Mouse (Mus musculus) left cerebral cortex, postnatal 14 days (tissue): ENCODE measurements around the gene Acss2. TPM values are rescaled to one million over a fixed set of nuclear protein-coding genes. Genes with fewer than 3 reads are reported as not detected.

Source experiments
- DNase-seq, 2 experiments: peaks; one replicate each; pipeline ENCODE4 v3.0.0; 2021 to 2022; ENCODE audit warnings: low spot score in 2 of 2, mixed read lengths in 1 of 2
- intact Hi-C: fragments of 180-260 bp; cut with DNase I; formaldehyde crosslinking; loops from one replicate; pipeline ENCODE4 v1.15.1; 2025
- long read RNA-seq, 2 experiments: library from polyadenylated mRNA; stranded (forward); transcript quantifications; one replicate each; pipeline ENCODE4 v2.0.0; 2021
- total RNA-seq, 2 experiments: library from RNA; stranded (reverse); gene quantifications; 2 replicates each; pipeline ENCODE4 v1.2.3; 2021

Gene Acss2
- 10 to 100 TPM; 46.6 to 52.7 TPM for total RNA-seq
- long read RNA-seq, experiment 1, transcript Acss2-203 (19 exons, 2,145 nt): minor isoform, 7 of 80 reads
- long read RNA-seq, experiment 1, transcript Acss2-201 (18 exons, 2,931 nt): major isoform, 56 of 80 reads
- long read RNA-seq, experiment 1, partial matches to known transcripts: 5 of 80 reads
- long read RNA-seq, experiment 1, other reads (novel, unspliced or antisense): 10 of 80 reads
- long read RNA-seq, experiment 2, transcript Acss2-201 (18 exons, 2,931 nt): major isoform, 42 of 79 reads
- long read RNA-seq, experiment 2, transcript Acss2-203 (19 exons, 2,145 nt): minor isoform, 10 of 79 reads
- long read RNA-seq, experiment 2, partial matches to known transcripts: 9 of 79 reads
- long read RNA-seq, experiment 2, other reads (novel, unspliced or antisense): 18 of 79 reads

- intact Hi-C loops: loop anchor here (2.0 to 5.0 kb wide), 4 partner anchors 67 to 250 kb away; no protein-coding TSS in a partner anchor
- peak; percentile 96 to 99 for DNase-seq
Observed at GRCm38 (mm10) chr2:155517455-155518423, at the start of gene Acss2, which contains the start of gene Ggt7. TSS of gene Acss2 (plus strand) at chr2:155517948. TSS of gene Ggt7 (minus strand) at chr2:155518237.

DNA sequence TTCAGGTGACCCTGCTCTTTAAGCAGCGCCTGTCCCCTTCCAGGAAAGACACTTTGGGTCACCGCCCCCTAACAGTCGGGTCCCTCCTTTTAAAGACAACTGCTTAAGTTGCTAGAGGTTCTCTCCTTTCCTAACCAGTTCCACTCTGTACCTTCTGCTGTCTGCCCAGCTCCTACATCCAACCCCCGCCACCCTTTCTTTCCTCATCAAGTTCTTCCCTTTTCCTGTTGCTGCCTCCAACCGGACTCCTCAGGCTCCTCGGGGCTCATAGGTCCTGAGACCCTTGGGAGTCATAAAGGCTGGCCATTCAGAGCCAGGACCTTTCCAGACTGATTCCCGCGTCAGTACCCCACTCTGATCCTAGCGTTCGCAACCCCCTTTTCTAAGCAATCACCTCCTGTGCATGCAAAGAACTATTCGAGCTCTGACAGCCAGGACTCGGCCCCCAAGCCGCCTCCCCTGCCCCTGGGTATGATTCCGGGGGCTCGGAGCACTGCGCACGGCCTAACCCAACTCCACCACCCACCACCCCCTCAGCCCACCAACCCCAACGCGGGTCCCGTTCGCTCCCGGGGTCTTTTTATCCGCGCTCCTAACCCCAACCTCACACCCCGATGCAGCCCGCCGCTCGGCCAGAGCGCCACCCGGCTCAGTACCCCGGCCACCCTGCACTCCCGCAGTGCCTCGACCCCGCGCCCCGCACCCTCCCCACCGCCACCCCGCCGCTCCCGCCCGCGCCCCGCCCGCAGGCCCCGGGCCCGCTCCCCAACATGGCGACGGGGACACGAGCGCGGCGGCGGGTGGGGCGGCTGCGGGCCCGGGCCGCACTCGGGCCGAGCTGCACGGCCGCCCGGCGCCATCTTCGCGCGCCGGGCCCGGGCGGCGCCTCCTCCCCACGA is 44.8 kb upstream of the Acss2 start:
- intact Hi-C loops: no loop called here
- peak; percentile 20 to 37 for DNase-seq

GRCm38 (mm10) chr2:155473570-155474088 is 44.1 kb upstream of the Acss2 start, which contains the start of gene Ncoa6:
TSS of gene Ncoa6 (minus strand) at chr2:155473894.
- DNase-seq: peak; percentile 49 to 68
- intact Hi-C loops: no loop called here

DNA sequence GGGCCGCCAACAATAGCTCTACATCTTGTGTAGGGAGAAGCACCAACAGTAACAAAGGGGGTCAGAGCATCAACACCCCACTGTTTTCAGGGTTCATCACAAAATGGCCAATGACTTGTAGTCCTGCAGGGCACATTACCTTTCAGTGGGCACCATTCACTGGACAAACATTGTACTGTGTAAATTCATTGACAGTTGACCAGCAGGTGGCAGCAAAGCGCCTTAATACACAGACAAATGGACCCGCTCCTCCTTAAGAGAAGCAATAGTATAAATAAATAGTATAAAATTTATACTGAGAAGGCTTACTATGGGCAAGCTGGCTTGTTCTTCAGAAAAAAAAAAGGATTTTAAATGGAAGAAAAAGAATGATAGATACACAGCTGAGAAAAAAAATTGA is 35.7 kb upstream of the Acss2 start:
- intact Hi-C loops: no loop called here
- DNase-seq: peak; percentile 41 to 52

DNA sequence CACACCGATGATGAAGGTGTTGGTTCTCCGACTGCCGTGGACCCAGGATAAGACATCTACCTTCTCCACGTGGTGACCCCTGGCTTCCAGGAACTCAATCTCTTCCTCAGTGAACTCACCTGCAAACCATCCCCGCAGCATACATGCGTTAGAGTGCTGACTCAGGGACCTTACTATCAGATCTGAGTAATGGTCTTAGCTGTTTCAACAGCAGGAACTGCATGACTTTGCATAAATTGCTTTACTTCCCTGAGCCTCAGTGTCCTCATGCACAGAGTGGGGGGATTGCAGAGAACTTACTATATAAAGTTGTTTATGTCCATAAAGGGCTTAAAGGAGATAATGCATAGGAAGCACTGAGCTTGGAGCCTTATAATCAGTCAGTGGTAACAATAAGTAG is 26.8 kb upstream of the Acss2 start:
- intact Hi-C loops: no loop called here

GRCm38 (mm10) chr2:155502596-155502995 is 15.2 kb upstream of the Acss2 start:
- intact Hi-C loops: no loop called here
- DNase-seq: no peak

More for the DNA sequence above, 26.8 kb upstream of the Acss2 start:
- no peak for DNase-seq

DNA sequence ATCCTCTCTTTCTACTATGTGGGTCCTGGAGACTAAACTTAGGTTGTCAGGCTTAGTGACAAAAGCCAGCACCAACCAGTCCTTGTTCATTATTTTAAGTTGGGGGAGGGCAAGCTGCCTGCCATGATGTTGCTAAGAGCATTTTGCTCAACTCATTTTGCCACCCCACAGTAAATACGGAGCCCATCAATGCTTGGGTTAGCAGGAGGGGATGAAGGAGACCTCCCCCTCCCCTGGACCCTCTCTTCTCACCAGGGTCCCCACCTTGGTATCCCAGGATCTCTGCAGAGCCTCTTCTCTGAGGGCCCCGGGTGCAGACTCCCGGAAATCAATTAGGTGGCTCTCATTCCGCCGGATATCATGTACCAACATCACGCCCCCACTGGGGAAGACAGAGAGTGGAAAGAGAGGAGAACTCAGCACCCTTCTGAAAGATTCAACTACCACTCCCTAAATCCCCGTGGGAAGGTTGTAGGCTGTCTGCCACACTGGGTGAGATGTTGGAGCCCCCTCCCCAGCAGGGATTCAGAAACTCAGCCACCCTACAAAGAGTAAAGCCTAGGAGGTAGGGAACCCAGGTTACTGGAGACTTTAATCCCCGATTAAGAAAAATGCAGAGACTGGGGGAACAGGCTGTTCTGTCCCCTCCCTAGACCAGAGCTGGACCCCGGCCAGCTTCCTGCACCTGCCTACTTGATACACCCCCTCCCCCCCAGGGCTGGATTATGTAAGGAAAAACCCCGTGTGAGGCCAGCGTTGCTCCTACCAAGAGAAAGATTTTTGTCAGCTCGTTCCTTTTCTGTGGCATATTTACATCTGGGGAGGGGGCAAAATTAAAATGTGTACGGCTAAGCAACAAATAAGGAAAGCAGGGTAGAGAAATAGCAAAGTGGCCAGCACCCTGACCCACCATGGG is 13.1 kb upstream of the Acss2 start:
- DNase-seq: peak in 1 of 2 experiments; percentile 60
- intact Hi-C loops: no loop called here

DNA sequence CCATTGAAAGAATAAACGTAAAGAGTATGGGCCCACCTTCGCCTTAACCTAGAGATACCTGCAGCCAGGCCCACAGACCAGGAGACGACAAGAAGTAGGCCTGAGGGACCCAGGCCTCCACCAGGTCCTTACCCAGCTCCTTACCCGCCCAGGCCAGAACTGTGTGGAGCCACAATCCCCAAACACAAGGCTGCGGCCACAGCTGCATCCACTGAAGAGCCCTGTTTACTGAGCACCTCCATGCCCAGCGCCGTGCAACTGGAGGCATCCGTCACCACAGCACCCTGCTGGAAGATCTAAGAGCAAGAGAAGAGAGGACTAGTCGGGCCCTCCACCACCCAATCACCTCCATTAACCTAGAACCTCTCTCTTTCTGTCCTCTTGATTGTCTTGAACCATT is 11.9 kb upstream of the Acss2 start:
- intact Hi-C loops: no loop called here
- no peak for DNase-seq

- intact Hi-C loops: no loop called here
- DNase-seq: peak in 1 of 2 experiments; percentile 52
Observed at GRCm38 (mm10) chr2:155507721-155508470, 9.9 kb upstream of the Acss2 start.

- no peak for DNase-seq
- intact Hi-C loops: no loop called here
Observed at GRCm38 (mm10) chr2:155512479-155512878, 5.3 kb upstream of the Acss2 start.

GRCm38 (mm10) chr2:155513543-155513942 is 4.2 kb upstream of the Acss2 start:
- intact Hi-C loops: no loop called here

GRCm38 (mm10) chr2:155514666-155515065 is 3.1 kb upstream of the Acss2 start:
- intact Hi-C loops: loop anchor here (5.0 kb wide), 1 partner anchor 253 kb away; no protein-coding TSS in a partner anchor

More at GRCm38 (mm10) chr2:155513543-155513942, 4.2 kb upstream of the Acss2 start:
- DNase-seq: peak; percentile 50 to 51

DNA sequence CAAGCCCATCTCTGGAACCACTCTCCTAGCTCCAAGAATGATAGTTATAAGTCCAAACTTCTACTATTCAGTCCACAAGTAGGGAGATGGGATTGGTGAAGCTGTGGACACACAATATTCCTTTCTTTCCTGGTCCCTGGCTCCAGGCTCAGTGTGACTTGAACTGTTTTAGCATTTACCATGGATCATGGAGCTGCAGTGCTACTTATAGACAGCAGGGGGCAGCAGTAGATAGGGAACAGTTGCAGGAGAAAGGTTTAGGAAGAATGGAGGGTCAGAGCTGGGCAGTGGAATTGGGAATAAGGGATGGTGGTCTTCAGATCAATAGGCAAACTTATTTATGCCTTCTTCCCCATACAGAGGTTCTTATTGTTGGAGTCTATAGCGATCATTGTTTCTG is 1.8 kb upstream of the Acss2 start:
- DNase-seq: peak; percentile 74 to 76
- intact Hi-C loops: loop anchor here (2.0 to 5.0 kb wide), 4 partner anchors 69 to 251 kb away; no protein-coding TSS in a partner anchor

More at GRCm38 (mm10) chr2:155514666-155515065, 3.1 kb upstream of the Acss2 start:
- peak; percentile 88 to 90 for DNase-seq

DNA sequence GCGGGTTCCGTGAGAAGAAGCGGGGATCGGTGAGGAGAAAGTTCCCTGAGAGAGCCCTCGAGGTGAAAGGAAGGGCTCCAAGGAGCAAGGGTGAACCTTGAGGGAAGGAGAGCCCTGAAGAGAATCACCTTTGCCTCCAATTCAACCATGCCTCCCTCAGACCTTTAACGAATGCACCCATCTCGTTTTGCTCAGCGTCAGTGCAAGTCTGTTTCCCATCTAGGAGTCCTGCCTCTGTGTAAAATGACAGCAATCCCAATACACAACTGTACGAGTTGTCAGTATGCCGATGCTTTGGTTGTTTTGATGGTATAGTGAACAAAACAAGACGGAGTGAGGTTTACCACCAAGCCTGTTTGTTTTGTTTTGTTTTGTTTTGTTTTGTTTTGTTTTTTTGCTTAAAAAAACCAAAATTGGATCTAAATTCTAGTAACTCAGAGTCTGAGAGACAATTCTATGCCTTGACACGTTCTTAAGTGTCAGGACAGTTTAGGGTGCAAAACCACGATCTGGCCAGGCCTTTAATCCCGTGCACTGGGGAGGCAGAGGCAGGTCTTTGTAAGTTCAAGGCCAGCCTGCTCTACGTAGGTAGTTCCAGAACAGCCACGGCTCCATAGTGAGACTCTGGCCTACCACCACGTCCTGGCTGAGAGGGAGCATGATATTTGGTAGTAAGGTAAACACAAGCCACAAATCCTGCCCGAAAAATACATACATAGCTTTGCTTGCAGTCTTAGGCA is 953 bp downstream of the Acss2 start:
- intact Hi-C loops: loop anchor here (5.0 kb wide), 1 partner anchor 249 kb away; no protein-coding TSS in a partner anchor
- DNase-seq: no peak

DNA sequence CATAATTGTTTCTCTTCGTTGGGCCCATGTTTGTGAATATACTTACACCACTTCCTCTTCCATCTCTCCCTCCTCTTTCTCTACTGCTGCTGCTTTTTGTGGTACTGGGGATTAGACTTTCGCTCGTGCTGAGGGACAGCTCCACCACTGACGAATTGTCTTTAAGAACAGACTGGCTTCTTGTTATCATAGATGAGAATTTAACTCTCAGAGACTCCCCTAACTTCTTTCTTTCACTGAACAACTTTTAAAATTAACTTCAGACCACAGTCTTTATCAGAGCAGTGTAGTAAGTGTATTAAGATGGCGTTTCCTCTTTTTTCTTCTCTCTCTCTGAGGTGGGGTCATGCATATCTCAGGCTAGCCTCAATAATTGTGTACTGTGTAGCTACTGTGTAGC is 6.0 kb downstream of the Acss2 start:
- DNase-seq: no peak
- intact Hi-C loops: no loop called here

DNA sequence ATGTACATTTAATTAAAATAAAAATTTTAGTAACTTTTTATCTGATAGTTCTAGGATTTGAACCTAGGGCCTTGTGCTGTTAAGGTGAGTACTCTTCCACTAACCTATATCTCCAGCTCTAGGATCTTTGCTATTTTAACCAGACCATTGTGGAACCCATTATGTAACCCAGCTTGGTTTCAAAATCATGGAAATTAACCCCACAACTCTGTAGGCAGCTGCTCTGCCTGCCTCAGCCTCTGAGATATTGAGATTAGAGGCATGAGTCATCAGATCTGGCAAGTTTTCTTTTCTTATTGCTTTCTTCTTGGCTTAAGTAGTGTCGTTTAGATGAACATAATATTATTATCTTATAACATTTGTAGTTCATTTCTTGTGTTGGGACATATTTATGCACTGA is 6.6 kb downstream of the Acss2 start:
- no peak for DNase-seq
- intact Hi-C loops: no loop called here
